Mouse (Mus musculus): ENCODE measurements around the gene Gm11096.
A peak's percentile ranks its signal among the peaks of the same experiment; 100 is the strongest.

Gene Gm11096

DNA sequence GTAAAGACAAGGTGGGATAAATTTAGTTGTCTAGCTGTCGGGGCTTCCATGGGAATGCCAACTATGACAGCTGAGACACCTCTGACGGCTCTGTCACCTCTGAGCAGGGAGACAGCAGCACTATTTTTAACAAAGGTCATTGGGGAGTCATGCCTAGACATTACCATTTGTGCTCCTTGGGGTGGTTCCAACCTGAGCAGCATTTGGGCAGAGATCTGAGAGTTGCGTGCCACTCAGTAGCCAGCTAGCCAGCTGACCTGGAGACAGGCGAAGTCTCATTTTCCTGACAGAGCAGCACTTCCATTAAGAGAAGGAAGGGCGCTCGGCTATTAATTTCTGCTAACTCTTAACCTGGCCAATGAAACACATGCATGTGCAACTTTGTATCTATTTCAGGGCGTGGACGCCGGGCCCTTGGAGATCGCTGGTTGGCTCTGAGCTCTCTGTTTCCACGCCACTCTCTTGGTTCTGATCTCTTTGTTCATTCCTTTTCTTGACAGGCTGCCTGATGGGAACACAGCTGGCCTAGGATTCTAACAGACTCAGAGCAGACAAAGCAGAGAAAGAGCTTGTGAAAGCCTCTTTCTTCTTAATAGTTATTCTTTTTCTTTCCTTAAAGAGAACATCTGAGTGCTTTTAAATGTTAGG, 40.4 kb downstream of the Gm11096 start:
- peak; percentile 77 for DNase-seq

DNA sequence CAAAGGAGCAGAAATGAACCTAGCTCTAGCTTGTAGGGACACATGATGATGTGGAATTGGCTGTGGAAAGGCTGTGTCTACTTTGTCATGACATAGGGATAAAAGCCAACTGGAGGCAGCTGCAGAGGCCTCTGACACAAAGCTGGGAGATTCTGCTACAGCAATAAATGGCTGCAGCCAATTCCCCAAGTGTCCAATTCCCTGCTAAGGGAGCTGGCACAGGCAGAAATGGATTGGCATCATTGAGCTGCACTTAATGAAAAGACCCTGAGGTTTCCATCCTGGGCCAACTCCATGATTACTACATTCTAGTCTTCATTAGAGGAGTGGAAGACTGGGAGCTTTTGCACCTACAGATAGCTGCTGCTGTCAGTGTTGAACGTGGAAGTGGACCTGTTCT, 44.8 kb downstream of the Gm11096 start:
- no peak for DNase-seq
